ENCODE assay signal across 10 mouse cellular contexts in genomic region chr15:98778191-98778770, GRCm38 (mm10). TPM values are rescaled to one million over a fixed set of nuclear protein-coding genes. Genes with fewer than 3 reads are reported as not detected.
DNase-seq lines count a peak whose midpoint lies in the region; ATAC-seq and TF ChIP-seq lines count a peak whose summit lies in the region.
"Had no signal": no experiment of that assay in that cellular context is flagged by ENCODE, and none has a peak within 500 bp of the region (broad histone marks: within the 10 kb centered on the region; RNA-seq: fewer than 3 reads in every experiment).

No protein-coding gene starts in this region.

- 2% methylated on average over 23 of the region's 25 CpGs for WGBS in kidney, embryonic 15.5 days
- WGBS in embryonic facial prominence, embryonic 13.5 days, result under 1% methylated on average over 25 of the region's 25 CpGs
- under 1% methylated on average over 25 of the region's 25 CpGs for WGBS in intestine, postnatal 0 days
- WGBS in neural tube, embryonic 13.5 days, result 1% methylated on average over 25 of the region's 25 CpGs

- intact Hi-C loops in gastrocnemius, postnatal 14 days (cut with DNase I; ENCODE audit: low total_unique reads), result no loop called here

- no peaks in the 10 kb centered on the region for H3K36me3 ChIP-seq in kidney, embryonic 15.5 days
- H3K36me3 ChIP-seq in embryonic facial prominence, embryonic 13.5 days, result no peaks in the 10 kb centered on the region
- no peaks in the 10 kb centered on the region for H3K36me3 ChIP-seq in intestine, postnatal 0 days (ENCODE audit: control insufficient read depth, insufficient read depth)
- H3K36me3 ChIP-seq in neural tube, embryonic 13.5 days, result no peaks in the 10 kb centered on the region

- ATAC-seq in kidney, embryonic 15.5 days (replicated peaks; ENCODE audit: low FRiP score), result no peak
- no peak for ATAC-seq in embryonic facial prominence, embryonic 13.5 days (ENCODE audit: insufficient number of reproducible peaks, insufficient read depth, low FRiP score, low TSS enrichment, low read depth)
- no peak for ATAC-seq in intestine, postnatal 0 days
- no peak for ATAC-seq in neural tube, embryonic 13.5 days (ENCODE audit: low read depth)
- ATAC-seq: Patski had no signal

- H3K9ac ChIP-seq in kidney, embryonic 15.5 days, result no peak overlapping the region
- H3K9ac ChIP-seq in embryonic facial prominence, embryonic 13.5 days, result peak overlapping the region; percentile 61; the same call in 1 of the 2 replicates
- no peak overlapping the region for H3K9ac ChIP-seq in intestine, postnatal 0 days (ENCODE audit: low read depth, low read length)
- H3K9ac ChIP-seq in neural tube, embryonic 13.5 days, result peak overlapping the region; percentile 43

- H3K4me2 ChIP-seq in kidney, embryonic 15.5 days, result peak overlapping the region; percentile 52
- H3K4me2 ChIP-seq in embryonic facial prominence, embryonic 13.5 days, result peak overlapping the region; percentile 56
- H3K4me2 ChIP-seq in intestine, postnatal 0 days (replicated peaks; ENCODE audit: low read depth), result peak overlapping the region; percentile 57
- H3K4me2 ChIP-seq in neural tube, embryonic 13.5 days, result peak overlapping the region; percentile 48

- no peak for TF ChIP-seq CTCF in intestine, postnatal 0 days (IDR thresholded peaks at IDR 0.05; ENCODE audit: low read depth)

- peaks cover 38% of the 10 kb centered on the region for H3K4me1 ChIP-seq in kidney, embryonic 15.5 days
- H3K4me1 ChIP-seq in embryonic facial prominence, embryonic 13.5 days, result peaks cover 50% of the 10 kb centered on the region
- no peaks in the 10 kb centered on the region for H3K4me1 ChIP-seq in intestine, postnatal 0 days (replicated peaks; ENCODE audit: control insufficient read depth, insufficient read depth, low read length)
- H3K4me1 ChIP-seq in neural tube, embryonic 13.5 days (replicated peaks), result peaks cover 32% of the 10 kb centered on the region

- peaks cover 97% of the 10 kb centered on the region for H3K27me3 ChIP-seq in kidney, embryonic 15.5 days
- H3K27me3 ChIP-seq in embryonic facial prominence, embryonic 13.5 days, result peaks cover 97% of the 10 kb centered on the region
- peaks cover 72% of the 10 kb centered on the region for H3K27me3 ChIP-seq in intestine, postnatal 0 days (replicated peaks; ENCODE audit: control insufficient read depth, insufficient read depth, low read length)
- H3K27me3 ChIP-seq in neural tube, embryonic 13.5 days, result peaks cover 98% of the 10 kb centered on the region
- H3K27me3 ChIP-seq: Patski had no signal

- no peak overlapping the region for H3K27ac ChIP-seq in kidney, embryonic 15.5 days
- no peak overlapping the region for H3K27ac ChIP-seq in embryonic facial prominence, embryonic 13.5 days
- H3K27ac ChIP-seq in intestine, postnatal 0 days (ENCODE audit: low read depth, low read length), result no peak overlapping the region
- no peak overlapping the region for H3K27ac ChIP-seq in neural tube, embryonic 13.5 days (replicated peaks)

- peak overlapping the region; percentile 32 for H3K4me3 ChIP-seq in kidney, embryonic 15.5 days (replicated peaks)
- H3K4me3 ChIP-seq in embryonic facial prominence, embryonic 13.5 days, result peak overlapping the region; percentile 40
- H3K4me3 ChIP-seq in intestine, postnatal 0 days (ENCODE audit: low read depth, low read length), result peak overlapping the region; percentile 33
- peak overlapping the region; percentile 23 for H3K4me3 ChIP-seq in neural tube, embryonic 13.5 days

- H3K9me3 ChIP-seq in kidney, embryonic 15.5 days (replicated peaks), result no peaks in the 10 kb centered on the region
- no peaks in the 10 kb centered on the region for H3K9me3 ChIP-seq in embryonic facial prominence, embryonic 13.5 days
- H3K9me3 ChIP-seq in intestine, postnatal 0 days (ENCODE audit: control insufficient read depth), result no peaks in the 10 kb centered on the region
- H3K9me3 ChIP-seq in neural tube, embryonic 13.5 days, result no peaks in the 10 kb centered on the region

- no peak for DNase-seq in kidney, adult 11 months
- DNase-seq in thymus, postnatal 0 days (ENCODE audit: low spot score), result no peak
- no peak for DNase-seq in thymus, postnatal 4 days
- no peak for DNase-seq in gastrocnemius, postnatal 14 days
- DNase-seq: layer of hippocampus, postnatal 36 days had no signal

RNA-seq across cellular contexts. Expression of gene Wnt10b, which starts 0.3 kb away (rescaled TPM):
- polyA plus RNA-seq in kidney, embryonic 15.5 days (2015; fragmentation: Nextera tagmentation; extraction: Ambion mirVana), result 0.12 and 0.31 TPM in 2 replicates
- 4.9 and 5.3 TPM in 2 replicates for polyA plus RNA-seq in embryonic facial prominence, embryonic 13.5 days (2015; fragmentation: Nextera tagmentation; extraction: Ambion mirVana)
- polyA plus RNA-seq in intestine, postnatal 0 days (2015; fragmentation: Nextera tagmentation; extraction: Ambion mirVana), result 0.08 TPM in 1 of 2 replicates, not detected in the other
- polyA plus RNA-seq in neural tube, embryonic 13.5 days (2015; fragmentation: Nextera tagmentation; extraction: Ambion mirVana), result not detected in 2 replicates
- 0.85 TPM in 2 replicates for polyA plus RNA-seq in thymus, postnatal 0 days (2015; fragmentation: Nextera tagmentation; extraction: Ambion mirVana)
- total RNA-seq in gastrocnemius, postnatal 14 days (2021), result 1 to 10 TPM in 1 of 2 experiments, under 1 TPM in 1; 0.78 to 1.5 TPM
- polyA plus RNA-seq: Patski had no signal

RNA-seq across cellular contexts. Expression of gene Wnt1, which starts 11.4 kb away (rescaled TPM):
- polyA plus RNA-seq in kidney, embryonic 15.5 days (2015; fragmentation: Nextera tagmentation; extraction: Ambion mirVana), result 0.06 TPM in 1 of 2 replicates, not detected in the other
- not detected in 2 replicates for polyA plus RNA-seq in embryonic facial prominence, embryonic 13.5 days (2015; fragmentation: Nextera tagmentation; extraction: Ambion mirVana)
- not detected in 2 replicates for polyA plus RNA-seq in intestine, postnatal 0 days (2015; fragmentation: Nextera tagmentation; extraction: Ambion mirVana)
- 3.6 and 3.9 TPM in 2 replicates for polyA plus RNA-seq in neural tube, embryonic 13.5 days (2015; fragmentation: Nextera tagmentation; extraction: Ambion mirVana)
- 0.08 TPM in 1 of 2 replicates, not detected in the other for polyA plus RNA-seq in thymus, postnatal 0 days (2015; fragmentation: Nextera tagmentation; extraction: Ambion mirVana)
- total RNA-seq in gastrocnemius, postnatal 14 days (2021), result under 1 TPM in 1 of 2 experiments, not detected in 1; 0.10 TPM
- total RNA-seq: layer of hippocampus, postnatal 36 days had no signal
- polyA plus RNA-seq: Patski had no signal

RNA-seq across cellular contexts. Expression of gene Arf3, which starts 15.3 kb away (rescaled TPM):
- 51.9 and 55.6 TPM in 2 replicates for polyA plus RNA-seq in kidney, embryonic 15.5 days (2015; fragmentation: Nextera tagmentation; extraction: Ambion mirVana)
- polyA plus RNA-seq in embryonic facial prominence, embryonic 13.5 days (2015; fragmentation: Nextera tagmentation; extraction: Ambion mirVana), result 44.1 and 44.6 TPM in 2 replicates
- polyA plus RNA-seq in intestine, postnatal 0 days (2015; fragmentation: Nextera tagmentation; extraction: Ambion mirVana), result 31.8 and 35.3 TPM in 2 replicates
- 71.9 and 74.9 TPM in 2 replicates for polyA plus RNA-seq in neural tube, embryonic 13.5 days (2015; fragmentation: Nextera tagmentation; extraction: Ambion mirVana)
- 36.5 and 42.2 TPM in 2 replicates for polyA plus RNA-seq in thymus, postnatal 0 days (2015; fragmentation: Nextera tagmentation; extraction: Ambion mirVana)
- 10 to 100 TPM; 14.6 to 15.8 TPM for total RNA-seq in gastrocnemius, postnatal 14 days (2021)

RNA-seq across cellular contexts. Expression of gene Ddn, which starts 31.0 kb away (rescaled TPM):
- polyA plus RNA-seq in kidney, embryonic 15.5 days (2015; fragmentation: Nextera tagmentation; extraction: Ambion mirVana), result 2.9 and 3.2 TPM in 2 replicates
- 0.07 TPM in 1 of 2 replicates, not detected in the other for polyA plus RNA-seq in embryonic facial prominence, embryonic 13.5 days (2015; fragmentation: Nextera tagmentation; extraction: Ambion mirVana)
- 0.07 TPM in 1 of 2 replicates, not detected in the other for polyA plus RNA-seq in intestine, postnatal 0 days (2015; fragmentation: Nextera tagmentation; extraction: Ambion mirVana)
- 0.50 TPM in 2 replicates for polyA plus RNA-seq in neural tube, embryonic 13.5 days (2015; fragmentation: Nextera tagmentation; extraction: Ambion mirVana)
- polyA plus RNA-seq in thymus, postnatal 0 days (2015; fragmentation: Nextera tagmentation; extraction: Ambion mirVana), result 0.10 and 0.13 TPM in 2 replicates
- total RNA-seq in gastrocnemius, postnatal 14 days (2021), result 1 to 10 TPM; 1.6 to 2.7 TPM
- polyA plus RNA-seq: Patski had no signal

RNA-seq across cellular contexts. Expression of gene Fkbp11, which starts 50.3 kb away (rescaled TPM):
- 40.3 and 40.5 TPM in 2 replicates for polyA plus RNA-seq in kidney, embryonic 15.5 days (2015; fragmentation: Nextera tagmentation; extraction: Ambion mirVana)
- polyA plus RNA-seq in embryonic facial prominence, embryonic 13.5 days (2015; fragmentation: Nextera tagmentation; extraction: Ambion mirVana), result 40.9 and 48.3 TPM in 2 replicates
- polyA plus RNA-seq in intestine, postnatal 0 days (2015; fragmentation: Nextera tagmentation; extraction: Ambion mirVana), result 30.9 and 32.4 TPM in 2 replicates
- polyA plus RNA-seq in neural tube, embryonic 13.5 days (2015; fragmentation: Nextera tagmentation; extraction: Ambion mirVana), result 8.1 and 10.9 TPM in 2 replicates
- polyA plus RNA-seq in thymus, postnatal 0 days (2015; fragmentation: Nextera tagmentation; extraction: Ambion mirVana), result 4.6 and 6.4 TPM in 2 replicates
- 1 to 10 TPM; 3.9 to 4.4 TPM for total RNA-seq in gastrocnemius, postnatal 14 days (2021)

Comparison
In these comparisons a context has a peak if more than half of its experiments do, and no peak if none do; other contexts are left out.
1. H3K9ac ChIP-seq: peak in embryonic facial prominence, embryonic 13.5 days (single experiment) and neural tube, embryonic 13.5 days (single experiment); none in kidney, embryonic 15.5 days (single experiment) and intestine, postnatal 0 days (single experiment).
2. Peak in every context shown above with its lines, with median percentiles within 50 percentile points of each other: H3K4me2 ChIP-seq and H3K4me3 ChIP-seq.